Mouse (Mus musculus): Measurements from ENCODE around the gene Ralgps1. TPM values are rescaled to one million over a fixed set of nuclear protein-coding genes. Genes with fewer than 3 reads are reported as not detected.

Ralgps1 gene
- polyA plus RNA-seq, 1 experiment = not detected

DNA sequence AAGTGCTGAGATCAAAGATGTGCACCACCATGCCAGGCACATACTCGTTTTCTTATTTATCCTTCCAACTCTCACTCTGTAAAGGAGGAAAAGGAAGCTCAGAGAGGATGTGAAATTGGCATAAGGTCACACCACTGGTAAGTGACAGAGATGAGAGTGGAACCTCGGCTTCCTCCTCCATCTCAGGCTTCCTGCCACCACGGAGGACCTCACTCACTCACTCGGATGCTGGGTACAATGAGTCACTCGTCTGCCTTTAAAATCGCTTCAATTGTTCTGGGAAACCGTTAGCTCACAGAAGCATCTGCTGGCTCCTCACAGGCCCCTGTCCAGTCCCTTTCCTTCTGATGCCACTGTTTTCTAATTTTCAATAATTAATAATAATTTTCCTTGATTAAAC lies 194.8 kb downstream of the Ralgps1 start:
- Histone ChIP-seq H3K36me3 (ENCODE audit: control insufficient read depth) (no peaks in the 10 kb centered on the region), H3K27me3 (ENCODE audit: control insufficient read depth) (no peaks in the 10 kb centered on the region)

DNA sequence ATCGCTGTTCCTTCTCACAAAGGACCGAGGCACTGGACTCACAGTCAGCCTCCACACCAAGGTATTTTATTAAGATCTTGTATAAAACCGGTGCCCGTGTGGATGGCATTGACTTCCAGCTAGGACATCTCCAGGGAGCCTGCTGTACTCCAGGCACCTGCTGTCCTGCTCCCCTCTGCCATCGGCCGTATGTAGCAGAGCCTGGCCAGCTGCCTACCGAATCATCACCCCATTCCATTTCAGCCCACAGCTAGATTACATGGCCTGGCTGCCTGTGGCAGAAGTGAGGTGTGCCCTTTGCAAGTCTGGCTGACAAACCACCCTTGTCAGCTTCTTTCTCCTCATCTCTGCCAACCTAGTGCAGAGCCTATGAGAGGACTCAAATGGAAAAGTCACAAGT lies 197.6 kb downstream of the Ralgps1 start:
- Histone ChIP-seq H3K36me3 (ENCODE audit: control insufficient read depth) (no peaks in the 10 kb centered on the region), H3K9me3 (ENCODE audit: control insufficient read depth, low read length) (no peaks in the 10 kb centered on the region), H3K27me3 (ENCODE audit: control insufficient read depth) (no peaks in the 10 kb centered on the region), H3K4me1 (ENCODE audit: control insufficient read depth) (no peaks in the 10 kb centered on the region; the same call in 1 of the 2 replicates), H3K4me3 (replicated peaks) (no peak overlapping the region)
- TF ChIP-seq TAL1 (IDR thresholded peaks at IDR 0.05; ENCODE audit: low read length) (no peak), GATA1 (IDR thresholded peaks at IDR 0.05; ENCODE audit: low read length) (no peak)

More for the DNA sequence above, 194.8 kb downstream of the Ralgps1 start:
- Histone ChIP-seq H3K4me1 (ENCODE audit: control insufficient read depth) (no peaks in the 10 kb centered on the region; the same call in 1 of the 2 replicates), H3K9me3 (ENCODE audit: control insufficient read depth, low read length) (no peaks in the 10 kb centered on the region), H3K4me3 (replicated peaks) (no peak overlapping the region)
- TF ChIP-seq TAL1 (IDR thresholded peaks at IDR 0.05; ENCODE audit: low read length) = no peak
- no peak for TF ChIP-seq GATA1 (IDR thresholded peaks at IDR 0.05; ENCODE audit: low read length)

DNA sequence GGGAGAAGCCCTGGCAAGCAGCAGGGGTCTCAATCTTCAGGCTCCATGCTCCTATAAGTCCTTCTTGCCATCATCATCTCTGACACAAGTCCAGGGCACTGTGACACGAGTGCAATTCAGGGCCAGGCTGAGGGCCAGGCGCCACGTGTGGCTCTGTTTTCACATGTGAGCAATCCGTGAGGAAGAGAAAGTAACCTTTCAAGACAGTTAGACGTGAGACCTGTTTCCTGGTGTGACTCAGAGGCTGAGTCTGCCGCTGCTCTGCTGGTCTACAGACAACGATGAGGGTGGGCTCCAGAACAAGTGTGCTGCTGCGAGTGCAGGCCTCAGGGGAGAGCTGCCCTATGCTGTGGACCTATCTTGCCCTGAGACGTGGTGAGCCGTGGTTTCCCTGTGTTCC lies 198.2 kb downstream of the Ralgps1 start:
- Histone ChIP-seq H3K9me3 (ENCODE audit: control insufficient read depth, low read length) (no peaks in the 10 kb centered on the region), H3K4me1 (ENCODE audit: control insufficient read depth) (no peaks in the 10 kb centered on the region), H3K4me3 (replicated peaks) (no peak overlapping the region), H3K36me3 (ENCODE audit: control insufficient read depth) (no peaks in the 10 kb centered on the region), H3K27me3 (ENCODE audit: control insufficient read depth) (no peaks in the 10 kb centered on the region)
- TF ChIP-seq GATA1 (IDR thresholded peaks at IDR 0.05; ENCODE audit: low read length) = no peak
- TF ChIP-seq TAL1 (IDR thresholded peaks at IDR 0.05; ENCODE audit: low read length) = no peak

DNA sequence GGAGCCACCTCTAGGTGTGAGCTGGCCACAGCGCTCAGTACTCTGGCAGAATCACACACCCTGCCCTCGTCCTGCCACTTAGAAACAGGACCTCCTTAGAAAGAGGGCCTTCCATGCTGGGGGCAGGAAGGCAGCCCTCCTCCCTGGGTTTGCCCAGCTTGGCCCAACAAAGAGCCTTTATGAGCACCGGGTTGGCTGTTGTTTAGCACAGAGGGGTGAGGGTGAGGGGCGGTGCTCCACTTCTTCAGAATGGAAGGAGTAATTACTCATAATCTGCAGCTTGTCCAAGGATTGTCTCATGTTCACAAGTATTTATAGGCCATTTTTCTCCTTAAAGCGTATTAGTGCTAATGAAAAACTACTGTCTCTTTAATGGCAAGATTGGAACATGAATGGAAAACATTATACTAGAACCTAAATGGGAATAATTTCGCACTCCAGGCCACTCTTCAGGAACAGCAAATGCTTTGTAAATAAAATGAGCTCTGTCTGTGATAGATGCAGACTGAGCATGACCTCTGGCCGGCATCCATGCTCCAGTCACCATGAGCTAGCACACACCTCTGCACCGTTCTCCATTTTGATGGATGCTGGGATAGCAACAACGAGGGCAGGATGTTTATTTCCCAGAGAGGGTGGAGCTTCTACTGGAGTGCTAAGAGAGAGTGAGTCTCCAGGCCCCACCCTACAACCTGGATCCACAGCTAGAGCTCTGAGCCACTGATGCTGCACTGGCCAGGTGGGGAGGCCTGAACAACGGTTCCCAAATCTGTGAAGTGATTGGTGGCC lies 200.3 kb downstream of the Ralgps1 start:
- Histone ChIP-seq H3K36me3 (ENCODE audit: control insufficient read depth) (no peaks in the 10 kb centered on the region), H3K4me1 (ENCODE audit: control insufficient read depth) (no peaks in the 10 kb centered on the region), H3K9me3 (ENCODE audit: control insufficient read depth, low read length) (no peaks in the 10 kb centered on the region), H3K4me3 (replicated peaks) (no peak overlapping the region), H3K27me3 (ENCODE audit: control insufficient read depth) (no peaks in the 10 kb centered on the region)
- no peak for TF ChIP-seq TAL1 (IDR thresholded peaks at IDR 0.05; ENCODE audit: low read length)
- no peak for TF ChIP-seq GATA1 (IDR thresholded peaks at IDR 0.05; ENCODE audit: low read length)

DNA sequence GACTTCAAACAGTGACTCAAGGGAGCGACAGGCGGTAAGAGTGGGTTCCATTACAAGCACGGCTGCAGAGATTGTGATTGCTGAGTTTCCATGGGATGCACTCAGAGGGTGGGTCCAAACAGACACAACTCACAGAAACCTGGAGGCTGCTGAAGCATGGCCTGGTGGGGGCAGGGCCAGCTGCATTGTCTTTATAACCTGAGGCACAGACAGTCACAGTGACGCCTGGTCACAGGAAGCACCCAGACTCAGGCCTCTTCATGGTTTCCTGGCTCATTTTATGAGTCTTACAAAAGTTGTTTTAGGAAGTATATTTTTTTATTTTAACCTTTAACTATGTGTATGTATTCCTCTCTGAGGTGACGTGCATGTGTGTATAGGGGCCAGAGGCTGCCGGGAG lies 201.8 kb downstream of the Ralgps1 start:
- no peak for TF ChIP-seq TAL1 (IDR thresholded peaks at IDR 0.05; ENCODE audit: low read length)
- no peak for TF ChIP-seq GATA1 (IDR thresholded peaks at IDR 0.05; ENCODE audit: low read length)
- Histone ChIP-seq H3K4me1 (ENCODE audit: control insufficient read depth) (no peaks in the 10 kb centered on the region), H3K9me3 (ENCODE audit: control insufficient read depth, low read length) (no peaks in the 10 kb centered on the region), H3K4me3 (replicated peaks) (no peak overlapping the region), H3K36me3 (ENCODE audit: control insufficient read depth) (no peaks in the 10 kb centered on the region), H3K27me3 (ENCODE audit: control insufficient read depth) (no peaks in the 10 kb centered on the region)

DNA sequence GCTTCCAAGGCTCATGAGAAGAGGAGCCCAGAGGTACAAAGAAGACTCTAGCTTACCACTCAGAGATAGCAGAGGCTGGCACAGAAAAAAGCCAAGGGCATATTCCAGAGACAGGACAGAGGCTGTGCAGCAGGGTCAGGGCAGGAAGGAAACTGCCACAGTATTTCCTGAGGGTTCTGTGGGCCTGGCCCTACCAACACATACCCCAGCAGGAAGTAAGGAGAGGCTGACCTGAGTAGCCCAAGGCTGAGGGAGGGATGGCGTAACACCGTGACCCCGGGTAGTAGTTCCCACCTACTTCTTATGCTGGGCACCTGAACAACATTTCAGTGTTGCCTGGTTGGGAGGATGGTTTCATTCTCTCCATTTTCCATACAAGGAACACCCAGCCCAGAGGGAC lies 204.2 kb downstream of the Ralgps1 start:
- Histone ChIP-seq H3K27me3 (ENCODE audit: control insufficient read depth) (no peaks in the 10 kb centered on the region), H3K36me3 (ENCODE audit: control insufficient read depth) (no peaks in the 10 kb centered on the region), H3K4me1 (ENCODE audit: control insufficient read depth) (no peaks in the 10 kb centered on the region), H3K4me3 (replicated peaks) (no peak overlapping the region), H3K9me3 (ENCODE audit: control insufficient read depth, low read length) (no peaks in the 10 kb centered on the region)
- no peak for TF ChIP-seq GATA1 (IDR thresholded peaks at IDR 0.05; ENCODE audit: low read length)

DNA sequence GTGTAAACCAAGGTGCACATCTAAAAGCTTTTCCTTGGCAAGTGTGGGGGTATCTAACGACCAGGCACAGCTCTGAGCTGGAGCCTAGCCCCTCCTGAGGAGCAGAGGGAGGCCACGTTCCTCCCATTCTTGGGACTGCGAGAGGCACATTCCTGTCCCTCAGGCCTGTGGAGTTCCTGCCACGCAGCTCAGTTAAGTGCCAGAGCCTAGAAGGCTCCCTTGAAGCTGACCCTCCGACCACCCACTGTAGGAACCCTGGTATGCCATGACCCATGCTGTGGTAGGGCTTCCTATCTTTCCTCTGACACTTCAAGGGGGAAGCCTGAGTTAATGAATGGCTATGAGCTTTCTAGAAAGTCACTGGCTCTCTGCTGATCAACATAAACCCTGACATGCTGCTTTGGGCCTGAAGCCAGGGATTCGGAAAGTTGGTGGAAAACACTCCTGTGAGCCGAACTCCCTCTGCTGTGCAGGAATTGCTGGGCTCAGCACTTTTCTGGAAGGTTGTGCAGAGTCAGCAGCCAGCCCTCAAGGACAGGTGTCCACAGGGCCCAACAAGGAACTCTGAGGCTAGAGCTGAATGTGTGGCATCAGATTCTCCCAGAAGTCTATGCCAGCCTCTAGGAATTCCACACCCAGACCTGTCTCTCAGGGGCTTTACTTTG lies 205.4 kb downstream of the Ralgps1 start:
- no peaks in the 10 kb centered on the region for H3K9me3 ChIP-seq (ENCODE audit: control insufficient read depth, low read length)
- no peaks in the 10 kb centered on the region for H3K4me1 ChIP-seq (ENCODE audit: control insufficient read depth)
- no peaks in the 10 kb centered on the region for H3K27me3 ChIP-seq (ENCODE audit: control insufficient read depth)
- no peak for TF ChIP-seq GATA1 (IDR thresholded peaks at IDR 0.05; ENCODE audit: low read length)
- TF ChIP-seq TAL1 (IDR thresholded peaks at IDR 0.05; ENCODE audit: low read length) = no peak
- H3K4me3 ChIP-seq (replicated peaks) = no peak overlapping the region
- no peaks in the 10 kb centered on the region for H3K36me3 ChIP-seq (ENCODE audit: control insufficient read depth)

DNA sequence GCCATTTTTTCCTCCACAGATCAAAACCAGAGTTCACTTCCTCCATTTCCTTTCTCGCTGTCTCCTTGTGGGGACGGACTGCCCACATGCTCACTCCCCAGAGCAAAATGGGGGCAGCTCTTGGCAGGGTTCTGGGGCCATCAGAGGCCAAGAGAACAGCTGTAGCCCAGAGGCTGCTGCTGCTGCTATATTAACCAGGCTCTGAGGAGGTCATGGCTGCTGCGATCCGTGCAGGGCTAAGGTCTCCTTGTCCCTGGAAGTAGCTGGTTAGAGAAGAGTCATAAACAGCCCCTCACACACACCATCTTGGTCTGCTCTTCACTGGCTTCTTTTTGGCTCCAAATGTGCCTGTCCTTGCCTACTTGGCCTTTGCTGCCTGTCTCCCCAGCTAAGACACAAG lies 206.1 kb downstream of the Ralgps1 start:
- Histone ChIP-seq H3K4me1 (ENCODE audit: control insufficient read depth) (no peaks in the 10 kb centered on the region), H3K9me3 (ENCODE audit: control insufficient read depth, low read length) (no peaks in the 10 kb centered on the region), H3K36me3 (ENCODE audit: control insufficient read depth) (no peaks in the 10 kb centered on the region), H3K4me3 (replicated peaks) (no peak overlapping the region), H3K27me3 (ENCODE audit: control insufficient read depth) (no peaks in the 10 kb centered on the region)
- TF ChIP-seq TAL1 (IDR thresholded peaks at IDR 0.05; ENCODE audit: low read length) = no peak
- no peak for TF ChIP-seq GATA1 (IDR thresholded peaks at IDR 0.05; ENCODE audit: low read length)

DNA sequence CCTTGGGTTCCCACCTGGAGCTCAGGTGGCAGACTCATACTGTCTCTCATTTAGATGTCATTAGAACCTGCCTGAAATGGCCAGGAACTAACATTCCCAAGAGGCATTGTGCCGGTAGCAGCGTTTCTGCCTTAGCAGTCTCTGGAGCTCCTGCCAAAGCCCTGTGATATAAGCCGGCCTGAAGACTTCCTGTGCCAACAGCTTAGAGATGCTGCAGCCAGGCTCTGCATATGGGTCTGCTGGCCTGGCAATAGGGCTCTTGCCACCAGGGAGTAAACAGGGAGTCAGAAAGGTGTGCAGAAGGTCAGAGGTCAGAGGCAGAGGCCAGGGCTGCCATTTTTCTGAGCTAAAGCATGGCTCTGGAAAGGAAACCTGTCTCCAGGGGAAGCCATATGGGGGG lies 206.6 kb downstream of the Ralgps1 start:
- Histone ChIP-seq H3K4me3 (replicated peaks) (no peak overlapping the region), H3K27me3 (ENCODE audit: control insufficient read depth) (no peaks in the 10 kb centered on the region), H3K36me3 (ENCODE audit: control insufficient read depth) (no peaks in the 10 kb centered on the region), H3K4me1 (ENCODE audit: control insufficient read depth) (no peaks in the 10 kb centered on the region; the same call in 1 of the 2 replicates), H3K9me3 (ENCODE audit: control insufficient read depth, low read length) (no peaks in the 10 kb centered on the region)
- TF ChIP-seq GATA1 (IDR thresholded peaks at IDR 0.05; ENCODE audit: low read length) = no peak
- TF ChIP-seq TAL1 (IDR thresholded peaks at IDR 0.05; ENCODE audit: low read length) = no peak
